Mouse (Mus musculus) testis, adult 2 months (tissue): ENCODE measurements at regions not wholly inside any gene's neighbourhood (a gene's known extent, or its start where the extent isn't known, plus 50 kb on each side); places are given as distances from the start of the nearest gene placed in this dataset.

ENCODE experiments used
- CTCF ChIP-seq: fragments of 200-500 bp; IDR thresholded peaks from 2 replicates; pipeline ENCODE4 v1.5.1; 2012; ENCODE audit warnings: low read depth, mild to moderate bottlenecking, inconsistent platforms, low read length, moderate library complexity; ENCODE audit not compliant: control insufficient read depth, insufficient read depth, insufficient replicate concordance
- POLR2A ChIP-seq: fragments of 200-500 bp; IDR thresholded peaks from 2 replicates; pipeline ENCODE4 v1.6.1; 2012; ENCODE audit warnings: low read depth, mild to moderate bottlenecking, inconsistent platforms, low read length, moderate library complexity; ENCODE audit not compliant: control insufficient read depth

DNA sequence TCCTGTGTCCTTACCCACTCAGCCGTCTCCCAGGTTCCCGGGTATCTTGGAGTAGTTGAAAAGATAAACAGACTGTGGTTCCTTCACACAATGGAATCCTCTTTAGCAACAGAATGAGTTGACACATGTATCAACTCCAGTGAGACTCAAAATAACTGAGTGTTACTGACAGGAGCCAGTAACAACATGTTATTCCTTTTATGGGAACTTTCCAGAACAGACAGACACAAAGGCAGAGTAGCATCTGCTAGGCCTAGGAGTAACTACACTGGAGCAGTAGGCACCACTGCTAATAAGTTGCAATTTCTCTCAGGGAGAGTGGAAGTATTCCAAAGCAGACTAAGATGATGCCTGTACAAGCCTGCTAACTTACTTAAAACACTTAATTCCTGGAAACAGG is 107.1 kb downstream of the Amer3 start:
- TF ChIP-seq POLR2A (no peak), CTCF (no peak)
